Mouse (Mus musculus) liver, embryonic 12.5 days (tissue): ENCODE measurements around the gene Nuak2. TPM values are rescaled to one million over a fixed set of nuclear protein-coding genes. Genes with fewer than 3 reads are reported as not detected.

Source experiments
- ATAC-seq: fragments of 200-750 bp; cut with Nextera tagmentation; 2 replicates; pipeline ENCODE4 v1.8.0; 2017; ENCODE audit warnings: moderate number of reproducible peaks, mild to moderate bottlenecking, moderate library complexity
- H3K27ac ChIP-seq: fragments of 300-500 bp; sonication (generic); 2 replicates; pipeline ENCODE4 v1.5.1; 2016; ENCODE audit warnings: mild to moderate bottlenecking
- H3K27me3 ChIP-seq: fragments of 300-500 bp; sonication (generic); replicated peaks from 2 replicates; pipeline ENCODE4 v1.6.1; 2016; ENCODE audit warnings: mild to moderate bottlenecking, moderate library complexity
- H3K36me3 ChIP-seq: fragments of 300-500 bp; sonication (generic); 2 replicates; pipeline ENCODE4 v1.6.1; 2016; ENCODE audit warnings: mild to moderate bottlenecking, moderate library complexity
- H3K4me1 ChIP-seq: fragments of 300-500 bp; sonication (generic); 2 replicates; pipeline ENCODE4 v1.6.1; 2016
- H3K4me2 ChIP-seq: fragments of 300-500 bp; sonication (generic); 2 replicates; pipeline ENCODE4 v1.6.1; 2016; ENCODE audit warnings: mild to moderate bottlenecking, moderate library complexity
- H3K4me3 ChIP-seq: fragments of 300-500 bp; sonication (generic); 2 replicates; pipeline ENCODE4 v1.5.1; 2016; ENCODE audit warnings: mild to moderate bottlenecking, moderate library complexity
- H3K9ac ChIP-seq: fragments of 300-500 bp; sonication (generic); 2 replicates; pipeline ENCODE4 v1.6.1; 2016; ENCODE audit warnings: mild to moderate bottlenecking, moderate library complexity
- H3K9me3 ChIP-seq: fragments of 300-500 bp; sonication (generic); replicated peaks from 2 replicates; pipeline ENCODE4 v1.6.1; 2016; ENCODE audit warnings: mild to moderate bottlenecking, moderate library complexity
- WGBS: fragments of 180-500 bp; shearing (Covaris S2); methylation state at CpG from one replicate; pipeline ENCODE4 v1.1.7; 2016; ENCODE audit not compliant: insufficient replicate concordance; 5-methylcytosine and 5-hydroxymethylcytosine counted together
- polyA plus RNA-seq: library from polyadenylated mRNA; unstranded; fragments of >200 nt; fragmentation: Nextera tagmentation; extraction: Ambion mirVana; gene quantifications from 2 replicates; pipeline ENCODE4 v1.2.1, GENCODE M21; 2016

Nuak2 gene
- polyA plus RNA-seq, 1 experiment from 2014 or later, result 1.3 TPM

GRCm38 (mm10) chr1:132331283-132331682 is 15.4 kb downstream of the Nuak2 start:
- Histone ChIP-seq H3K4me2 (no peak overlapping the region), H3K36me3 (peaks cover 10% of the 10 kb centered on the region; the same call in 1 of the 2 replicates), H3K9me3 (no peaks in the 10 kb centered on the region), H3K4me3 (no peak overlapping the region), H3K9ac (no peak overlapping the region), H3K27ac (no peak overlapping the region), H3K27me3 (no peaks in the 10 kb centered on the region; the same call in 1 of the 2 replicates), H3K4me1 (peaks cover 42% of the 10 kb centered on the region)
- 72% methylated on average over 17 of the region's 17 CpGs for WGBS
- no peak for ATAC-seq

GRCm38 (mm10) chr1:132333201-132333600 is 17.3 kb downstream of the Nuak2 start:
- Histone ChIP-seq H3K36me3 (peaks cover 8% of the 10 kb centered on the region; the same call in 1 of the 2 replicates), H3K4me3 (no peak overlapping the region), H3K4me2 (peak overlapping the region; percentile 3; the same call in 1 of the 2 replicates)

GRCm38 (mm10) chr1:132333675-132334141 is 17.8 kb downstream of the Nuak2 start:
- no peaks in the 10 kb centered on the region; the same call in 1 of the 2 replicates for H3K27me3 ChIP-seq
- H3K36me3 ChIP-seq, result peaks cover 8% of the 10 kb centered on the region; the same call in 1 of the 2 replicates
- H3K4me3 ChIP-seq, result no peak overlapping the region
- 38% methylated on average over 4 of the region's 4 CpGs for WGBS
- no peak overlapping the region for H3K9ac ChIP-seq
- H3K27ac ChIP-seq, result peak overlapping the region; percentile 75
- H3K4me1 ChIP-seq, result peaks cover 52% of the 10 kb centered on the region
- H3K9me3 ChIP-seq, result no peaks in the 10 kb centered on the region
- H3K4me2 ChIP-seq, result peak overlapping the region; percentile 3; the same call in 1 of the 2 replicates
- peak; percentile 72 for ATAC-seq

More at GRCm38 (mm10) chr1:132333201-132333600, 17.3 kb downstream of the Nuak2 start:
- Histone ChIP-seq H3K27me3 (no peaks in the 10 kb centered on the region; the same call in 1 of the 2 replicates), H3K9ac (no peak overlapping the region), H3K9me3 (no peaks in the 10 kb centered on the region), H3K4me1 (peaks cover 54% of the 10 kb centered on the region), H3K27ac (no peak overlapping the region)
- ATAC-seq, result no peak
- 64% methylated on average over 2 of the region's 2 CpGs for WGBS

GRCm38 (mm10) chr1:132334178-132334801 is 18.4 kb downstream of the Nuak2 start:
- Histone ChIP-seq H3K4me1 (peaks cover 52% of the 10 kb centered on the region), H3K27ac (peak overlapping the region; percentile 75), H3K27me3 (no peaks in the 10 kb centered on the region; the same call in 1 of the 2 replicates), H3K4me2 (0 out of 2 replicates have a peak overlapping the region, but pooled peaks have one; percentile 3), H3K36me3 (peaks cover 8% of the 10 kb centered on the region; the same call in 1 of the 2 replicates), H3K9ac (no peak overlapping the region), H3K4me3 (no peak overlapping the region), H3K9me3 (no peaks in the 10 kb centered on the region)
- 23% methylated on average over 6 of the region's 6 CpGs for WGBS
- peak; percentile 73 for ATAC-seq

- Histone ChIP-seq H3K27ac (peak overlapping the region; percentile 75; the same call in 1 of the 2 replicates), H3K9ac (no peak overlapping the region; the same call in 1 of the 2 replicates), H3K36me3 (peaks cover 8% of the 10 kb centered on the region; the same call in 1 of the 2 replicates), H3K4me1 (peaks cover 52% of the 10 kb centered on the region), H3K4me2 (no peak overlapping the region), H3K27me3 (no peaks in the 10 kb centered on the region; the same call in 1 of the 2 replicates), H3K9me3 (no peaks in the 10 kb centered on the region), H3K4me3 (no peak overlapping the region)
- no peak for ATAC-seq
- 68% methylated on average over 12 of the region's 12 CpGs for WGBS
These were observed 19.5 kb downstream of the Nuak2 start for GRCm38 (mm10) chr1:132335378-132335965.

GRCm38 (mm10) chr1:132336921-132337320 is 21.0 kb downstream of the Nuak2 start:
- Histone ChIP-seq H3K27ac (no peak overlapping the region), H3K9me3 (no peaks in the 10 kb centered on the region), H3K4me1 (peaks cover 59% of the 10 kb centered on the region), H3K4me3 (no peak overlapping the region), H3K4me2 (no peak overlapping the region), H3K36me3 (no peaks in the 10 kb centered on the region), H3K9ac (no peak overlapping the region), H3K27me3 (no peaks in the 10 kb centered on the region)
- 37% methylated on average over 6 of the region's 6 CpGs for WGBS
- no peak for ATAC-seq

GRCm38 (mm10) chr1:132338027-132338660 is 22.2 kb downstream of the Nuak2 start:
- Histone ChIP-seq H3K9ac (no peak overlapping the region), H3K4me2 (no peak overlapping the region), H3K27ac (no peak overlapping the region), H3K36me3 (no peaks in the 10 kb centered on the region), H3K9me3 (no peaks in the 10 kb centered on the region), H3K4me1 (peaks cover 67% of the 10 kb centered on the region), H3K4me3 (no peak overlapping the region), H3K27me3 (no peaks in the 10 kb centered on the region)
- WGBS, result 24% methylated on average over 8 of the region's 8 CpGs
- no peak for ATAC-seq

- Histone ChIP-seq H3K4me2 (no peak overlapping the region), H3K9me3 (no peaks in the 10 kb centered on the region), H3K4me3 (no peak overlapping the region), H3K9ac (no peak overlapping the region), H3K4me1 (peaks cover 37% of the 10 kb centered on the region), H3K27ac (peak overlapping the region; percentile 37; the same call in 1 of the 2 replicates), H3K36me3 (no peaks in the 10 kb centered on the region), H3K27me3 (0 out of 2 replicates have a peak, but pooled peaks cover 5% of the 10 kb centered on the region)
- 9% methylated on average over 5 of the region's 5 CpGs for WGBS
- peak; percentile 53 for ATAC-seq
These were observed 26.0 kb downstream of the Nuak2 start for GRCm38 (mm10) chr1:132341731-132342501.

- Histone ChIP-seq H3K9ac (no peak overlapping the region), H3K4me2 (no peak overlapping the region), H3K9me3 (no peaks in the 10 kb centered on the region), H3K36me3 (no peaks in the 10 kb centered on the region), H3K27ac (no peak overlapping the region), H3K4me1 (peaks cover 33% of the 10 kb centered on the region), H3K27me3 (0 out of 2 replicates have a peak, but pooled peaks cover 7% of the 10 kb centered on the region), H3K4me3 (no peak overlapping the region)
- WGBS, result 53% methylated on average over 3 of the region's 3 CpGs
- ATAC-seq, result no peak
These were observed 26.6 kb downstream of the Nuak2 start for GRCm38 (mm10) chr1:132342518-132342917.

- Histone ChIP-seq H3K27me3 (0 out of 2 replicates have a peak, but pooled peaks cover 7% of the 10 kb centered on the region), H3K36me3 (no peaks in the 10 kb centered on the region), H3K9me3 (no peaks in the 10 kb centered on the region), H3K4me1 (peaks cover 26% of the 10 kb centered on the region), H3K27ac (no peak overlapping the region), H3K4me2 (no peak overlapping the region), H3K4me3 (no peak overlapping the region), H3K9ac (no peak overlapping the region)
- ATAC-seq, result no peak
- WGBS, result 68% methylated on average over 2 of the region's 2 CpGs
These were observed 27.3 kb downstream of the Nuak2 start for GRCm38 (mm10) chr1:132343191-132343590.

GRCm38 (mm10) chr1:132343656-132344055 is 27.7 kb downstream of the Nuak2 start:
- Histone ChIP-seq H3K27ac (no peak overlapping the region), H3K4me3 (no peak overlapping the region), H3K4me1 (peaks cover 23% of the 10 kb centered on the region), H3K36me3 (no peaks in the 10 kb centered on the region), H3K9me3 (no peaks in the 10 kb centered on the region), H3K9ac (no peak overlapping the region), H3K27me3 (0 out of 2 replicates have a peak, but pooled peaks cover 7% of the 10 kb centered on the region), H3K4me2 (no peak overlapping the region)
- ATAC-seq, result no peak
- 70% methylated on average over 1 of the region's 1 CpGs for WGBS
